Mouse (Mus musculus) lung, postnatal 0 days (tissue): ENCODE measurements at regions not wholly inside any gene's neighbourhood (a gene's known extent, or its start where the extent isn't known, plus 50 kb on each side); places are given as distances from the start of the nearest gene placed in this dataset.

Experiments
- ATAC-seq: fragments of 200-750 bp; cut with Nextera tagmentation; 2 replicates; pipeline ENCODE4 v1.8.0; 2017; ENCODE audit warnings: moderate library complexity
- DNase-seq: peaks from one replicate; pipeline ENCODE4 v3.0.0-alpha.2; 2016; ENCODE audit warnings: low spot score
- H3K27ac ChIP-seq: fragments of 300-500 bp; sonication (generic); 2 replicates; pipeline ENCODE4 v1.5.1; 2014; ENCODE audit warnings: antibody characterized with exemption, mild to moderate bottlenecking, low read length, mixed read lengths
- H3K27me3 ChIP-seq: fragments of 300-500 bp; sonication (generic); replicated peaks from 2 replicates; pipeline ENCODE4 v1.6.1; 2014; ENCODE audit warnings: low read length, mixed read lengths; ENCODE audit not compliant: insufficient read depth
- H3K36me3 ChIP-seq: fragments of 300-500 bp; sonication (generic); 2 replicates; pipeline ENCODE4 v1.6.1; 2014; ENCODE audit warnings: low read length, mixed read lengths; ENCODE audit not compliant: insufficient read depth
- H3K4me1 ChIP-seq: fragments of 300-500 bp; sonication (generic); 2 replicates; pipeline ENCODE4 v1.6.1; 2014; ENCODE audit warnings: antibody characterized with exemption, low read depth, low read length, mixed read lengths; ENCODE audit not compliant: insufficient read depth
- H3K4me2 ChIP-seq: fragments of 300-500 bp; sonication (generic); replicated peaks from 2 replicates; pipeline ENCODE4 v1.6.1; 2014; ENCODE audit warnings: low read depth, mild to moderate bottlenecking, low read length, moderate library complexity, mixed read lengths
- H3K4me3 ChIP-seq: fragments of 300-500 bp; sonication (generic); 2 replicates; pipeline ENCODE4 v1.5.1; 2014; ENCODE audit warnings: low read depth, low read length
- H3K9ac ChIP-seq: fragments of 300-500 bp; sonication (generic); replicated peaks from 2 replicates; pipeline ENCODE4 v1.6.1; 2014; ENCODE audit warnings: low read depth, mild to moderate bottlenecking
- H3K9me3 ChIP-seq: fragments of 300-500 bp; sonication (generic); 2 replicates; pipeline ENCODE4 v1.6.1; 2016; ENCODE audit warnings: low read length, mixed read lengths
- CTCF ChIP-seq: IDR thresholded peaks from 2 replicates; pipeline ENCODE4 v1.5.1; 2016; ENCODE audit warnings: antibody characterized with exemption, mild to moderate bottlenecking
- EP300 ChIP-seq: IDR thresholded peaks from 2 replicates; pipeline ENCODE4 v1.6.1; 2016; ENCODE audit warnings: antibody characterized with exemption, mild to moderate bottlenecking, control low read depth
- WGBS: fragments of 180-500 bp; shearing (Covaris S2); extraction: QIAGEN DNeasy Blood & Tissue Kit; methylation state at CpG from one replicate; pipeline ENCODE4 v1.1.7; 2014; 5-methylcytosine and 5-hydroxymethylcytosine counted together

DNA sequence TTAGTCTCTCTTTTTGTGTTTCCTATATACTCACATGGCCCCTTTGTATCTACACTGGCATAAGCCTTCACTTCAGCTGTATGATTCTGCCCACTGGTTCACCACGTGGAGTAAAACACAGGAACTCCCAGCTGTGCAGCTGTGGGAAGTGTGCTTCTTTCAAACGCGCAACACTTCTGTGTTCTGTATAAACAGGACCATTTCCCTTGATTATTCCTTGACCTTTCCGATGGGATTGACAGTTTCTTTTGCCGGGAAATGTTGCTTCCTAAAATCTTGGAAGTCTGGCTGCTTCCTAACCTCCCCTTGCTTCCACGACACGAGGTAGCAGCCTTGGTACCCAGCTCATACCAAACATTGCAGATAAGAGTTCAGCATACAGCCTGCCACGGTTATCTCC is 618.7 kb upstream of the Igfbp3 start:
- Histone ChIP-seq H3K4me2 (no peak overlapping the region), H3K4me3 (no peak overlapping the region), H3K9me3 (no peaks in the 10 kb centered on the region), H3K36me3 (no peaks in the 10 kb centered on the region), H3K27ac (no peak overlapping the region), H3K4me1 (no peaks in the 10 kb centered on the region), H3K27me3 (no peaks in the 10 kb centered on the region), H3K9ac (no peak overlapping the region)
- ATAC-seq (peak; percentile 60), DNase-seq (no peak)
- 24% methylated on average over 8 of the region's 8 CpGs for WGBS
- TF ChIP-seq EP300 = peak; percentile 72
- no peak for TF ChIP-seq CTCF

GRCm38 (mm10) chr11:7829770-7830169 is 616.0 kb upstream of the Igfbp3 start:
- no peak overlapping the region for H3K4me3 ChIP-seq
- DNase-seq = no peak
- no peaks in the 10 kb centered on the region; the same call in 1 of the 2 replicates for H3K4me1 ChIP-seq
- H3K4me2 ChIP-seq = no peak overlapping the region
- H3K9ac ChIP-seq = no peak overlapping the region
- no peak for ATAC-seq
- TF ChIP-seq CTCF (no peak), EP300 (no peak)
- no peaks in the 10 kb centered on the region for H3K36me3 ChIP-seq
- H3K27ac ChIP-seq = no peak overlapping the region
- 33% methylated on average over 1 of the region's 1 CpGs for WGBS
- no peaks in the 10 kb centered on the region for H3K9me3 ChIP-seq
- H3K27me3 ChIP-seq = no peaks in the 10 kb centered on the region

DNA sequence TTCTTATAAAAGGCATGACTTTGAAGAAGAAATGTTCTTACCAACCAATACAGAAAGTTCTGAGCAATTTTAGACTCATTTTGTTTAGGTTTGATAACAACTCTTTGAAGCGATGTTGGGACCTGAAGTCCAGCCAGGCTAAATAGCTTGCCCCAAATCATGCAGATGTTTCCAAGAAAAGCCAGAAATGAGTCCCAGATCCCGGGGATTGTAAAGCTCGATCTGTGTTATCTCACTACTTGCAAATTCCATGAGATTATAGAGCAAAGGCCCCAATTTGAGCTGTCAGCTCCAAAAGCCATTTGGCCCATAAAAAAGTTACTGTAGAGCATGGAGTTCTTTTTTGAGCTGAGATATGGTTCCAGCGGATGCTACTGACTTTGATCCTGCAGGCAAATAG is 614.3 kb upstream of the Igfbp3 start:
- H3K9ac ChIP-seq = no peak overlapping the region
- no peak overlapping the region for H3K27ac ChIP-seq
- no peak for DNase-seq
- 73% methylated on average over 4 of the region's 4 CpGs for WGBS
- ATAC-seq = no peak
- H3K27me3 ChIP-seq = no peaks in the 10 kb centered on the region
- H3K4me1 ChIP-seq = no peaks in the 10 kb centered on the region; the same call in 1 of the 2 replicates
- H3K4me2 ChIP-seq = no peak overlapping the region
- no peaks in the 10 kb centered on the region for H3K9me3 ChIP-seq
- no peaks in the 10 kb centered on the region for H3K36me3 ChIP-seq
- no peak overlapping the region for H3K4me3 ChIP-seq
- TF ChIP-seq EP300 (no peak), CTCF (no peak)

DNA sequence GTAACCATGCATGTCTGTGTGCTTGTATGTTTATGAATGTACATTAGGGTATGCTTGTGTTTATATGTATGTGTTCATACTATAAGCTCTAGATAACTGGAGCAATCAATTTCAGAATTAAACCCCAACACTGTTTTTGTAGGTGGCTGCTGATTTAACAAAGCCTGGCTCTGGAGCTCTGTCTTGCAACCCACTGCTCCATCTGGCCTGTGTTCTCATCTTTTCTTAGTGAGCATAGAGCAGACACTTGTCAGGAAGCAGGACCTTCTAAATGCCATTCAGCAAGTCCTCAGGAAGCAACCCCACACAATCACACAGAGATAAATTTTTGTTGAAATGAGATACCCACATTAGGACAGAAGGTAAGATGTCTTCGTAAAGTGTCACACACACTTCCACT is 613.7 kb upstream of the Igfbp3 start:
- Histone ChIP-seq H3K36me3 (no peaks in the 10 kb centered on the region), H3K4me2 (no peak overlapping the region), H3K27me3 (no peaks in the 10 kb centered on the region), H3K27ac (no peak overlapping the region), H3K9me3 (no peaks in the 10 kb centered on the region), H3K9ac (no peak overlapping the region), H3K4me3 (no peak overlapping the region), H3K4me1 (no peaks in the 10 kb centered on the region; the same call in 1 of the 2 replicates)
- ATAC-seq (no peak), DNase-seq (no peak)
- WGBS = 82% methylated on average over 1 of the region's 1 CpGs
- no peak for TF ChIP-seq EP300
- no peak for TF ChIP-seq CTCF

GRCm38 (mm10) chr11:7815750-7816149 is 602.0 kb upstream of the Igfbp3 start:
- peak; percentile 94 for ATAC-seq
- TF ChIP-seq EP300 = peak; percentile 98
- TF ChIP-seq CTCF = no peak
- Histone ChIP-seq H3K36me3 (no peaks in the 10 kb centered on the region), H3K4me1 (no peaks in the 10 kb centered on the region), H3K9me3 (no peaks in the 10 kb centered on the region), H3K27ac (no peak overlapping the region), H3K9ac (no peak overlapping the region), H3K4me2 (no peak overlapping the region), H3K4me3 (no peak overlapping the region), H3K27me3 (no peaks in the 10 kb centered on the region)
- peak; percentile 81 for DNase-seq
- 64% methylated on average over 5 of the region's 5 CpGs for WGBS

DNA sequence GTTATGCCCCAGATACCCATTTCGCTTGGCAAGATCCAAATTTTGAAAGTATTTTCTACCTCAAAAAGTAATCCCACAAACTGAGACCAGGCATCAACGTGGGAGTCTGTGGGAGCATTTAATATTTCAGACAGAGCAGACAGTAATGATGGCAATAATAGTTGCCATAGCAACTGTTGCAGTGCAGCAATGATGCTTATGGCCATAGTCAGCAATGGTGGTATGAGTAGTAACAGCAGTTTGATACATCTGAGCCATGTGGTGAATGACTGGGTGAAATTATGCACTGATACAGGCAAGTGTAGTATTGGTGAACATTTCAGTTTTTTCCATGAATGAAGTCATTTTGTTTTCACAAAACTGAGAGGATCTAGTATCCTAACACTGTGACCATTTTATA is 600.8 kb upstream of the Igfbp3 start:
- Histone ChIP-seq H3K27me3 (no peaks in the 10 kb centered on the region), H3K9ac (no peak overlapping the region), H3K36me3 (no peaks in the 10 kb centered on the region), H3K27ac (no peak overlapping the region), H3K9me3 (no peaks in the 10 kb centered on the region), H3K4me3 (no peak overlapping the region), H3K4me1 (no peaks in the 10 kb centered on the region), H3K4me2 (no peak overlapping the region)
- ATAC-seq (no peak), DNase-seq (no peak)
- no peak for TF ChIP-seq EP300
- TF ChIP-seq CTCF = no peak
- WGBS = 78% methylated on average over 2 of the region's 2 CpGs

- Histone ChIP-seq H3K27ac (no peak overlapping the region), H3K9ac (no peak overlapping the region), H3K4me3 (no peak overlapping the region), H3K4me1 (no peaks in the 10 kb centered on the region), H3K27me3 (no peaks in the 10 kb centered on the region), H3K4me2 (no peak overlapping the region), H3K9me3 (no peaks in the 10 kb centered on the region), H3K36me3 (no peaks in the 10 kb centered on the region)
- DNase-seq = no peak
- WGBS = 83% methylated on average over 2 of the region's 2 CpGs
- no peak for ATAC-seq
- TF ChIP-seq EP300 (no peak), CTCF (no peak)
Observed at GRCm38 (mm10) chr11:7812436-7812835, 598.7 kb upstream of the Igfbp3 start.
